Mouse (Mus musculus) limb, embryonic 12.5 days (tissue): ENCODE measurements around the gene Nkx6-2. TPM values are rescaled to one million over a fixed set of nuclear protein-coding genes. Genes with fewer than 3 reads are reported as not detected.

ENCODE experiments used
- ATAC-seq: fragments of 200-750 bp; cut with Nextera tagmentation; 2 replicates; pipeline ENCODE4 v1.8.0; 2017; ENCODE audit warnings: low read depth, moderate TSS enrichment; ENCODE audit not compliant: insufficient number of reproducible peaks, insufficient read depth, low FRiP score, low TSS enrichment
- H3K27ac ChIP-seq: fragments of 300-500 bp; sonication (generic); 2 replicates; pipeline ENCODE4 v1.5.1; 2016; ENCODE audit warnings: mild to moderate bottlenecking, moderate library complexity
- H3K27me3 ChIP-seq: fragments of 300-500 bp; sonication (generic); 2 replicates; pipeline ENCODE4 v1.6.1; 2016; ENCODE audit warnings: mild to moderate bottlenecking, moderate library complexity
- H3K36me3 ChIP-seq: fragments of 300-500 bp; sonication (generic); 2 replicates; pipeline ENCODE4 v1.6.1; 2016; ENCODE audit warnings: mild to moderate bottlenecking, moderate library complexity
- H3K4me1 ChIP-seq: fragments of 300-500 bp; sonication (generic); replicated peaks from 2 replicates; pipeline ENCODE4 v1.6.1; 2016
- H3K4me2 ChIP-seq: fragments of 300-500 bp; sonication (generic); 2 replicates; pipeline ENCODE4 v1.6.1; 2016; ENCODE audit warnings: mild to moderate bottlenecking, moderate library complexity
- H3K4me3 ChIP-seq: fragments of 300-500 bp; sonication (generic); replicated peaks from 2 replicates; pipeline ENCODE4 v1.5.1; 2016; ENCODE audit warnings: mild to moderate bottlenecking
- H3K9ac ChIP-seq: fragments of 300-500 bp; sonication (generic); replicated peaks from 2 replicates; pipeline ENCODE4 v1.6.1; 2016; ENCODE audit warnings: mild to moderate bottlenecking, moderate library complexity
- H3K9me3 ChIP-seq: fragments of 300-500 bp; sonication (generic); 2 replicates; pipeline ENCODE4 v1.6.1; 2016; ENCODE audit warnings: mild to moderate bottlenecking, moderate library complexity
- whole genome bisulfite sequencing: fragments of 180-500 bp; shearing (Covaris S2); methylation state at CpG from one replicate; pipeline ENCODE4 v1.1.7; 2016; 5-methylcytosine and 5-hydroxymethylcytosine counted together
- polyA plus RNA-seq: library from polyadenylated mRNA; unstranded; fragments of >200 nt; fragmentation: Nextera tagmentation; extraction: Ambion mirVana; gene quantifications from 2 replicates; pipeline ENCODE4 v1.2.1, GENCODE M21; 2016

Nkx6-2 gene
- polyA plus RNA-seq, 1 experiment from 2014 or later = not detected

DNA sequence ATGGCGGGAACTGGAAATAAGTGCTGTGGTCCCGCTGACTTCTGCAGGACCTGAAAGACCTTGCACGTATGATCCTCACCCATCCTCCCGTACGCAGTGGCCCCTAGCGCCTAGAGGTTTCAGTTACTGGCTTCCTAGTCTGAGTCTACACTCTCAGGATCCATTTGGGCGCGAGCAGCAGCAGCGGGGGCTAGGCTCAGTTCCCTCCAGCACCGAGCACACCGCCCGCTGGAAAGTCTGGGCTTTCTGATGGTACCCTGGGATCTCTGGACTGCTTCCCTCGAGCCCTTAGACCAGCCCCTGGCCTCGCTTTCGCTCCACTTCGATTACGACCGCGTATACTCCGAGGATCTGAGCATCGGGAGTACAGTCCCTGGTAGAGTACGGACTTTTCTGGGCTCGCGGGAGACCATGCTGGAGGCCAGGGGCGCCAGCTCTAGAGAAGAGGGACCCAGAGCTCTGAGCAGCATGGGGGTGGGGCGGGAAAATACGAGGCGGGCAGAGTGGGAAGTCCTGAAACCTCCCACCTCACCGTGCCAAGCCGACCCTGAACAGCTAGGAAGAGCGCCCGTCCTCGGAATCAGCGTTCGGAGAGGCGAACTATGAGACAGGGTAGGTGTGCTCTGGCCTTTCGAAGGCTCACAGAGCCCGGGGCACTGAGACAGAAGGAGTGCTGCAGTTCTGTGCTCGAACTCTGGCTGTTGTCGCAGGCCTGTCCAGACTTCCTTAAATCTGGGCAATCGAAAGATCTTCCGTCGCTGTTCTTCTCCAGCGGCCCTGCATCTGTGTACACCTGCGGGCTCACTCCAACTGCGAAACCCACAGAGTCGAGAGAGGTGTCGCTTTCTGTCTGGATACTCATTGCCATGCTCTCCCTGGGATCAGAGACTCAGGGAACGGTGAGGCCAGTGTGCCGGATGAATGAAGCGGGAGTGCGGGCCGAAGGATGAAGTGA is 1.9 kb upstream of the Nkx6-2 start:
- no peak overlapping the region for H3K9ac ChIP-seq
- no peak overlapping the region for H3K27ac ChIP-seq
- WGBS = under 1% methylated on average over 53 of the region's 53 CpGs
- H3K9me3 ChIP-seq = no peaks in the 10 kb centered on the region
- no peaks in the 10 kb centered on the region for H3K36me3 ChIP-seq
- H3K4me3 ChIP-seq = peak overlapping the region; percentile 19
- no peak for ATAC-seq
- H3K4me2 ChIP-seq = peak overlapping the region; percentile 39
- peaks cover 42% of the 10 kb centered on the region for H3K4me1 ChIP-seq
- peaks cover 100% of the 10 kb centered on the region for H3K27me3 ChIP-seq

DNA sequence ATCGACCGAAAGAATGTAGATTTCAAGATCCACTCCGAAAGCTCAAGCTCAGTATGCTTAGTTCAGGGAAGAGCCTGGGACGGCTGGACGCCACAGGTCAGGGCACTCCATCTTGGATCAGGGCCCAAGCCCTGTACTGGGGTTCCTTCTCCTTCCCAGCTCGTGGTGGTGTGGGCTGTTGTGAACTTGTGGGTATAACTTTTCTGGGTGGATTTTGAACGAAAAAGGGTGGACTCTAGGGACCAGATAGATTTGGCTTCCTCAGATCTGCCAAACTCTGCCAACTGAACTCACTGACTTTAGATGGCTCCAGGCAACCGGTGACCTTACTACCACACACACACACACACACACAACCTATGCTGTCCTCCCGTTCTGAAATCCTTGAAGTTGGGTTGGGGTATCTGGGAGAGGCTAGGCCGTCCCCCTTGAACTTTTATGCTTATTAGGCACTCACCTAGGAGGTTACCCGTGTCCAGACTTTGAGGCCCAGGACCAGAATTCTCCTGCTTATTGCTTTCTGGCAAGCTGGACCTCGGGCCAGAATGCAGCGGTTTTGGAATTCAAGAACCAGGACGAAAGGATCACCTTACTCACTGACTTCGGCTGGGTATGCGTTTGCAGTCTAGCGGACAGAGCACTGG is 619 bp upstream of the Nkx6-2 start:
- H3K9me3 ChIP-seq = no peaks in the 10 kb centered on the region
- 9% methylated on average over 17 of the region's 17 CpGs for WGBS
- no peak for ATAC-seq
- H3K27me3 ChIP-seq = peaks cover 100% of the 10 kb centered on the region
- H3K36me3 ChIP-seq = peaks cover 8% of the 10 kb centered on the region
- H3K4me3 ChIP-seq = no peak overlapping the region
- H3K27ac ChIP-seq = no peak overlapping the region
- H3K9ac ChIP-seq = no peak overlapping the region
- H3K4me2 ChIP-seq = no peak overlapping the region
- peaks cover 42% of the 10 kb centered on the region for H3K4me1 ChIP-seq

DNA sequence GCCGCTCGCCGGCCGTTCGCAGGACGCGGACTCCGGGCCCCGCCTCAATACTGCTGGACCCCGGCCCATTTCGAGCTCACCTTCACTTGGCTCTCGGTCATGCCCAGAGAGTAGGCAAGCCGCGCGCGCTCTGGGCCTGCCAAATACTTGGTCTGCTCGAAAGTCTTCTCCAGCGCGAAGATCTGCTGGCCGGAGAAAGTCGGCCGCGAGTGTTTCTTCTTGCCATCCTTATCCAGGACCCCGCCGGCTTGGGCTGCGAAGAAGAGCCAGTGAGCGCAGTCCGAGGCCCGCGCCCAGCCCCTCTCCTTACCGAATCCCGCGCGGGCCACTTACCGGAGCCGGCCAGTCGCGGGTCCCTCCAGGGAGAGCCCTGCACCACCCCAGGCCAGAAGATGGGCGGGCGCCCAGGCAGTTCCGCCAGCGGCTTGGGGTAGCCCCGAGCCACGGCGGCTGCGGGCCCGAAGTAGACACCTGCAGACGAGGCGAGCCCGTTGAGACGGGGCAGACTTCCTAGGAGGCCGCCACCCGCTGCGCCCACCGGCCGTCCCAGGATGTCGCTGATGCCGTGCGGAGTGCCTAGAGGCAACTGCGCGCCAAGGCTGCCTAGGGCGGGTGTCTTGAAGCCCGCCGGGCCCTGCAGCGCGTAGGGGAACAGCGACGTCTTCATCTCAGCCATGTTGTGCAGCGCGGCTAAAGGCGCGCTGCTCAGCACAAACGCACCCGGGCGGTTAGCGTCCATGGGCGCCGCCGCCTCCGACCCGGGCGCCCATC is 611 bp downstream of the Nkx6-2 start:
- Histone ChIP-seq H3K4me1 (peaks cover 42% of the 10 kb centered on the region), H3K9ac (no peak overlapping the region), H3K27ac (no peak overlapping the region), H3K27me3 (peaks cover 96% of the 10 kb centered on the region), H3K9me3 (no peaks in the 10 kb centered on the region), H3K4me2 (peak overlapping the region; percentile 58), H3K36me3 (peaks cover 13% of the 10 kb centered on the region), H3K4me3 (peak overlapping the region; percentile 38)
- under 1% methylated on average over 82 of the region's 82 CpGs for WGBS
- ATAC-seq = no peak

DNA sequence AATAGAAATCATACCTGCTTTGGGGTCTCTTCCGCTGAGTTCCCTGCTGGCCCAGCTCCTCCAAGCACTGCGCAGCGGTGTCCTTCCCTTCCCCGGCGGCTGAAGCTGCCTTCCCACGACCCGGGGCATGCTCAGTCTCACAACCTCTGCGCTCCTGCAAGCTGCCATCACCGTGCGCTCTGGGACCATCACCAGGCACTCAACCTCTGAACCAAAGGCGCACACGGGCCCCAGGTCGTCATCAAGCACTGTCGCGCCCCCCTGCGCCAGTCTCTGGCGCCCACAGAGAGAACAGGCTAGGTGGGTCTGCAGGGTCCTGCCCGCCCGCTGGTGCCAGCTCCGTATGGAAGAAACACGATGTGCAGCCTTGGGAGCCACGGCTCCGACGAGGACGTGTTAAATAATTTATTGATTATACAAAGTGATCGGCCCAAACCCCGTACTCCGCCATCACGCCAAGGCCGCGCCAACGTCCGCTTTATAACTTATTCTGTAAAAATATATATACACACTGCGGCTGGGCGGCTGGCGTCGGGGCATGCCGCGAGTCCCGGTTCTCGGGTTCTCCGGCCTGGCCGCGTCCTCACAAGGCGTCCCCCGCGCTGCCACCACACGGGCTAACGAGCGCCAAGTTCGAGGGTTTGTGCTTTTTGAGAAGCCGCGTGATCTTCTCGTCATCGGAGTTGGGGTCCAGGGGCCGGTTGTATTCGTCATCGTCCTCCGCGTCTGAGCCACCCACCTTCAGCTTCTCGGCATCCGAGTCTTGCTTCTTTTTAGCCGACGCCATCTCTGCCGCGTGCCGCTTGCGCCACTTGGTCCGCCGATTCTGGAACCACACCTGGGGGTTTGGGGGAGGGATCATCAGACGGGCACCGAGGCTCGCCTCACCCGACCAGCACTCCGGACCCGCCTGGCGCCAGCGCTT is 1.5 kb downstream of the Nkx6-2 start:
- Histone ChIP-seq H3K4me1 (peaks cover 42% of the 10 kb centered on the region), H3K9ac (no peak overlapping the region), H3K36me3 (peaks cover 13% of the 10 kb centered on the region), H3K9me3 (no peaks in the 10 kb centered on the region), H3K4me2 (peak overlapping the region; percentile 58), H3K4me3 (peak overlapping the region; percentile 38), H3K27me3 (peaks cover 93% of the 10 kb centered on the region), H3K27ac (no peak overlapping the region)
- ATAC-seq = no peak
- 1% methylated on average over 78 of the region's 78 CpGs for WGBS

DNA sequence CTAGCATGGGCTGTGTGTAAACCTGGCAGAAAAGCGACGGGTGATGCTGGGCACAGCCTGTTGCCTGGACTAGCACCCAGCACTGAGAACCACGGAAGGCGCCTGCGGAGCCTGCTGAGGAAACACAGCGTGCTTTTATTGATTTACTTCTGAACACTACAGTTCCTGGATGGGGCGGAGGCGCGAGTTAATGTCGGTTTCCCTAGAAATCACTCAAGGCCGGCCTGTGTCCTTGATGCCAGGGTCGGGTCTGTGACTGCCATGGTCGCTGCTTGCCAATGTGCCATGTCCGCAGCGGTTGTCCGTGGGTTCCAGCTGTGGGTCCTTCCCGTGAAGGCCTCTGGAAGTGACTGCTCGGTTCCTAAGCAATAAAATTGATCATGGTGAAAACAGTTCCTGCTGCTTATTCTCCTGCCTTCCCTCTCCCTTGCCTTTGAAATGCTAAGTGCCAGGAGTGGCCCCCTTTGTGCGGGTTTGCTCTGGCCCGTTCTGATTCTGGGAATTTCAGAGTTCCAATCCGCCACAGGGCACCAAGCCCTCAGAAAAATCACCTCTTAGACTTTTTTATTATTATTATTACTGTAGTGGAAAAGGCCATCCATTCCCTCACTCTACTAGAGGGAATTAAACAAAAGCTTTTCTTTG is 3.2 kb downstream of the Nkx6-2 start:
- H3K9ac ChIP-seq = no peak overlapping the region

DNA sequence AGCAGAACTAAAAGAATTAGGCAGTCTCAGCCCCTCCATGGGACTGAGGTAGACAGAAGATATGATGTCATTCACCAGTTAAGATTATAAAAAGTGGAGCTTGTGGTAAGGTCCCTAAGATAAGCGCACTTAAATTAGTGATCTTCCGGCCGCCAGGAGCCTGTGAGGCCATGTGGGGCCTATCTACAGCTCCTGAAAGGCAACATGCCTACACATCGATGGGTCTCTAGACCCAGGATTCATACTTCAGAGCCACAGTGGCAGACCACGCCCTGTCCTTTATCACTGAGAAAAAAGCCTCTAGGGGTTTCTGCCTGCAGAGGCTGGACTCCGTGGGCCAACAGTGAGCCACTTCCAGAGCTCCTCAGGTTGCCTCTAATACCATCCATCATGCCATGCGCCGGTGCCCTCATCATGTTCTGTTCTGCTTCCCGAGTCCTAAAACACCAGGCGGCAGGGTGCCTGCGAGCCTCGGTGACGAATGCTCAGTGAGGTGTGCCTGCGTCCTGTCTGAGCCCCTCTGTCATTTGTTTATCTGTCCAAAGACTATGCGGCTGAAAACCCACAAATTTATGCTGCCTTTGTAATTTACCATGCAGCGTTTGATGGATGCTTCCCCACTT is 6.4 kb downstream of the Nkx6-2 start:
- no peak for ATAC-seq
- no peak overlapping the region for H3K27ac ChIP-seq
- H3K9me3 ChIP-seq = no peaks in the 10 kb centered on the region
- H3K27me3 ChIP-seq = peaks cover 47% of the 10 kb centered on the region
- H3K4me2 ChIP-seq = no peak overlapping the region
- H3K36me3 ChIP-seq = peaks cover 18% of the 10 kb centered on the region
- H3K9ac ChIP-seq = no peak overlapping the region
- peaks cover 6% of the 10 kb centered on the region; the same call in 1 of the 2 replicates for H3K4me1 ChIP-seq
- H3K4me3 ChIP-seq = no peak overlapping the region
- WGBS = 78% methylated on average over 16 of the region's 16 CpGs

More for the DNA sequence above, 3.2 kb downstream of the Nkx6-2 start:
- Histone ChIP-seq H3K36me3 (peaks cover 18% of the 10 kb centered on the region), H3K4me1 (peaks cover 32% of the 10 kb centered on the region), H3K4me2 (no peak overlapping the region), H3K9me3 (no peaks in the 10 kb centered on the region), H3K4me3 (no peak overlapping the region), H3K27ac (no peak overlapping the region), H3K27me3 (peaks cover 79% of the 10 kb centered on the region)
- 48% methylated on average over 21 of the region's 21 CpGs for WGBS
- ATAC-seq = no peak

DNA sequence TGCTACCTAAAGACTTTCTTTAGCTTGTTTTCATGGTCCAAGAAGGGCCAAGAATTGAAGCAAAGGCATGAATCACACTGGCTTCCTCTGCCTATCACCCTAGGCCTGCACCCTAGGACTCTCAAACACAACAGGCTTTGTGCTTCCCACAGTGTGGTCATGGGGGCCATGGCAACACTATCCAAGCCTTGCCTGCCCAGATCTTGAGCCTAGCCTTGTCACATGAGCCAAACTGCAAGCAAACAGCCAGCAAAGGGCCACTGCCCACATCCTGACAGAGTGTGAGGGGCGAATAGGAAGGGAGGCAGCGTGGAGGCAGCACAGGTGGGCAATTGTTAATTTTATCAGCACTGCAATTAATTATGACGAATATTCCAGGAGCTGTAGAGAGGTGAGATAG is 9.9 kb downstream of the Nkx6-2 start:
- Histone ChIP-seq H3K4me1 (no peaks in the 10 kb centered on the region), H3K27me3 (peaks cover 12% of the 10 kb centered on the region), H3K4me3 (no peak overlapping the region), H3K36me3 (peaks cover 14% of the 10 kb centered on the region; the same call in 1 of the 2 replicates), H3K4me2 (no peak overlapping the region), H3K9ac (no peak overlapping the region), H3K27ac (no peak overlapping the region), H3K9me3 (no peaks in the 10 kb centered on the region)
- no peak for ATAC-seq
- 74% methylated on average over 3 of the region's 3 CpGs for WGBS

DNA sequence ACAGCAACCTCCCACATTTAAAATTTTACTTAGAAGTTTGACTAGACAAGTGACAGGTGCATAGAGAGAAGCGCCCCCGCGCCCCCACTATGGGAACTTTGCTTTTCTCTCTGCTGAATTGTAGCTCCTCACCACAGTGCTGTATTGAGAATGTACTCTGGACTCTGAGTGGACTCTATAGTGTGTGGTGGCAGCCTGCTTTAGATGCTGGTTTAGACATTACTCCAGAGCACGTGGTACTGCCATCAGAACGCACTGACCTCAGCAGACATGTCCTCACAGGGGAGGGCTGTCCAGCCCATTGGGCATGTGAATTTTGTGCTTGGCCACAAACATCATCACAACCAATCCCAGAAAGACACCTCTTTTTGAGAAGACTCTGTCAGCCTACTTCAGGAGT is 11.8 kb downstream of the Nkx6-2 start:
- Histone ChIP-seq H3K36me3 (peaks cover 22% of the 10 kb centered on the region; the same call in 1 of the 2 replicates), H3K9me3 (no peaks in the 10 kb centered on the region), H3K4me3 (no peak overlapping the region), H3K9ac (no peak overlapping the region), H3K4me1 (no peaks in the 10 kb centered on the region), H3K27me3 (no peaks in the 10 kb centered on the region; the same call in 1 of the 2 replicates), H3K27ac (no peak overlapping the region), H3K4me2 (no peak overlapping the region)
- 93% methylated on average over 5 of the region's 5 CpGs for WGBS
- no peak for ATAC-seq

DNA sequence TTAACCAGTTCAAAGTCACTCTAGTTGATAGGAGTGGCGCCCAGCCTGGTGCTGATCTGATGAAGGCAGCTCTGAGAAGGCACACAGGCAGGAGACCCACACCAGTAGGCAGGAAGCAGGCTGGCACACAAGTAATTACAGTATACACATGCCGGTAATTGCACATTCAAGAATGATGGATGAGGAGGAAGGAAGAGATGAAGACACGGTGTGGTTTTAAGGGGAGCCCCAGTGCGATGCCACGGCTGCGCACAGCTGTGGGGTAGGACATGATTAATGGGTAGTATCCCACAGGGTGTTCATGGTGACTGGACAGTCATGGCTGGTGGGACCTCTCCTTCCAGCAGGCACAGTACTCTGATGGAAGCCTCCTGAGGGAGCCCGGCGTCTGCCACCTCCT is 16.1 kb downstream of the Nkx6-2 start:
- H3K4me1 ChIP-seq = no peaks in the 10 kb centered on the region
- H3K4me3 ChIP-seq = no peak overlapping the region
- H3K4me2 ChIP-seq = no peak overlapping the region
- no peak for ATAC-seq
- 75% methylated on average over 8 of the region's 8 CpGs for WGBS
- H3K27me3 ChIP-seq = no peaks in the 10 kb centered on the region
- H3K36me3 ChIP-seq = peaks cover 21% of the 10 kb centered on the region; the same call in 1 of the 2 replicates
- no peak overlapping the region for H3K27ac ChIP-seq
- no peaks in the 10 kb centered on the region for H3K9me3 ChIP-seq
- no peak overlapping the region for H3K9ac ChIP-seq
